Mouse (Mus musculus) lung, postnatal 0 days (tissue): ENCODE results near the gene Gse1. TPM values are rescaled to one million over a fixed set of nuclear protein-coding genes. Genes with fewer than 3 reads are reported as not detected.

Experiments
- ATAC-seq: fragments of 200-750 bp; cut with Nextera tagmentation; 2 replicates; pipeline ENCODE4 v1.8.0; 2017; ENCODE audit warnings: moderate library complexity
- DNase-seq: peaks from one replicate; pipeline ENCODE4 v3.0.0-alpha.2; 2016; ENCODE audit warnings: low spot score
- H3K27ac ChIP-seq: fragments of 300-500 bp; sonication (generic); 2 replicates; pipeline ENCODE4 v1.5.1; 2014; ENCODE audit warnings: antibody characterized with exemption, mild to moderate bottlenecking, low read length, mixed read lengths
- H3K27me3 ChIP-seq: fragments of 300-500 bp; sonication (generic); replicated peaks from 2 replicates; pipeline ENCODE4 v1.6.1; 2014; ENCODE audit warnings: low read length, mixed read lengths; ENCODE audit not compliant: insufficient read depth
- H3K36me3 ChIP-seq: fragments of 300-500 bp; sonication (generic); 2 replicates; pipeline ENCODE4 v1.6.1; 2014; ENCODE audit warnings: low read length, mixed read lengths; ENCODE audit not compliant: insufficient read depth
- H3K4me1 ChIP-seq: fragments of 300-500 bp; sonication (generic); 2 replicates; pipeline ENCODE4 v1.6.1; 2014; ENCODE audit warnings: antibody characterized with exemption, low read depth, low read length, mixed read lengths; ENCODE audit not compliant: insufficient read depth
- H3K4me2 ChIP-seq: fragments of 300-500 bp; sonication (generic); replicated peaks from 2 replicates; pipeline ENCODE4 v1.6.1; 2014; ENCODE audit warnings: low read depth, mild to moderate bottlenecking, low read length, moderate library complexity, mixed read lengths
- H3K4me3 ChIP-seq: fragments of 300-500 bp; sonication (generic); 2 replicates; pipeline ENCODE4 v1.5.1; 2014; ENCODE audit warnings: low read depth, low read length
- H3K9ac ChIP-seq: fragments of 300-500 bp; sonication (generic); replicated peaks from 2 replicates; pipeline ENCODE4 v1.6.1; 2014; ENCODE audit warnings: low read depth, mild to moderate bottlenecking
- H3K9me3 ChIP-seq: fragments of 300-500 bp; sonication (generic); 2 replicates; pipeline ENCODE4 v1.6.1; 2016; ENCODE audit warnings: low read length, mixed read lengths
- CTCF ChIP-seq: IDR thresholded peaks from 2 replicates; pipeline ENCODE4 v1.5.1; 2016; ENCODE audit warnings: antibody characterized with exemption, mild to moderate bottlenecking
- EP300 ChIP-seq: IDR thresholded peaks from 2 replicates; pipeline ENCODE4 v1.6.1; 2016; ENCODE audit warnings: antibody characterized with exemption, mild to moderate bottlenecking, control low read depth
- WGBS: fragments of 180-500 bp; shearing (Covaris S2); extraction: QIAGEN DNeasy Blood & Tissue Kit; methylation state at CpG from one replicate; pipeline ENCODE4 v1.1.7; 2014; 5-methylcytosine and 5-hydroxymethylcytosine counted together
- polyA plus RNA-seq: library from polyadenylated mRNA; unstranded; fragments of >200 nt; fragmentation: Nextera tagmentation; extraction: Ambion mirVana; gene quantifications from 2 replicates; pipeline ENCODE4 v1.2.1, GENCODE M21; 2015

Gse1 gene
- polyA plus RNA-seq, 1 experiment from 2014 or later = 9.9 TPM

- no peak for DNase-seq
- Histone ChIP-seq H3K36me3 (no peaks in the 10 kb centered on the region), H3K4me1 (peaks cover 19% of the 10 kb centered on the region; the same call in 1 of the 2 replicates), H3K9me3 (no peaks in the 10 kb centered on the region), H3K27me3 (no peaks in the 10 kb centered on the region), H3K27ac (no peak overlapping the region), H3K4me3 (no peak overlapping the region), H3K9ac (no peak overlapping the region), H3K4me2 (no peak overlapping the region)
- no peak for ATAC-seq
- no peak for TF ChIP-seq CTCF
- TF ChIP-seq EP300 = no peak
- 65% methylated on average over 25 of the region's 26 CpGs for WGBS
Measured at GRCm38 (mm10) chr8:120513638-120514461, 285.6 kb downstream of the Gse1 start.

DNA sequence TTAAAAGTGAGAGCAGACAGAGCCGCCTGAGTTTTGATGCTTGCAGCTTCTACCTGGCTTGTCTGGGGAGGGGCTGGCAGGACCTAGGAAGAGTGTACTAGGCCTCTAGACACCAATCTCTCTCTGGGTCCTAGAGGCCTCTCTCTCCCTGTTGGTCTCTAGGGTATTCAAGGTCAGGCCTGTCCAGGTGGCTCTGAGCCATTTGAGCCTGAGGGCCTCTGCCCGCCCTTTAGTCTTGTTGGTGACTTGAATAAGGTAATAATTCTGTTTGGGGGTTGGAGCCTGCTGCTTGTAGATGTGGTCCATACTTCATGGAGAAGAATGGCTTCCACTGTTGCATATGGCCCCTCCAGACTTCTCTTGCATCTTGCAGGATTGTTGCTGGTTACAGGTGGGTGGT, 287.0 kb downstream of the Gse1 start:
- 98% methylated on average over 2 of the region's 2 CpGs for WGBS
- no peak for DNase-seq
- no peak overlapping the region for H3K4me2 ChIP-seq
- ATAC-seq = no peak
- H3K27ac ChIP-seq = no peak overlapping the region
- no peaks in the 10 kb centered on the region for H3K9me3 ChIP-seq
- TF ChIP-seq CTCF (no peak), EP300 (no peak)
- no peaks in the 10 kb centered on the region for H3K27me3 ChIP-seq
- no peaks in the 10 kb centered on the region for H3K36me3 ChIP-seq
- no peak overlapping the region for H3K9ac ChIP-seq
- peaks cover 8% of the 10 kb centered on the region; the same call in 1 of the 2 replicates for H3K4me1 ChIP-seq
- no peak overlapping the region for H3K4me3 ChIP-seq

DNA sequence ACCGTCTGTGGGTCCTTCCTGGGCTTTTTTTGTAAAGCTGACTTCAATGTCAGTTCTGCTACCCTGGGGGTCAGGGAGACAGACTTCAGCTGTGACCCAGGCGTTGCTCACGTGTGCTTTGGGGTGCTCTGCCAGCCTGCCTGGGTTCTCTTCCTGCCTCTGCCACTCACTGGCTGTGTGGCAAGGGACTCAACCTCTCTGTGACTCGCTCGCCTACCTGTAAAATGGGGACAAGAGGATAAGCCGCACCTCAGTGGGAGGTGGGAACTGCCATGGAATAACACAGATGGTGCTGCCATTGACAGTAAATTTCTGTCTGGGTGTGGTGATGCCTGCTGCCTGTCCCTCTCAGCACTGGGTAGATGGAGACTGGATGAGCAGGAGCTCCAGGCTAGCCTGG, 287.4 kb downstream of the Gse1 start:
- Histone ChIP-seq H3K9me3 (no peaks in the 10 kb centered on the region), H3K4me3 (no peak overlapping the region), H3K4me2 (no peak overlapping the region), H3K36me3 (no peaks in the 10 kb centered on the region), H3K9ac (no peak overlapping the region), H3K4me1 (peaks cover 9% of the 10 kb centered on the region; the same call in 1 of the 2 replicates), H3K27ac (no peak overlapping the region), H3K27me3 (no peaks in the 10 kb centered on the region)
- WGBS = 90% methylated on average over 6 of the region's 6 CpGs
- TF ChIP-seq EP300 (no peak), CTCF (no peak)
- ATAC-seq = no peak
- DNase-seq = no peak

- TF ChIP-seq CTCF (no peak), EP300 (no peak)
- peaks cover 8% of the 10 kb centered on the region; the same call in 1 of the 2 replicates for H3K4me1 ChIP-seq
- DNase-seq (peak; percentile 56), ATAC-seq (peak; percentile 31; the same call in 1 of the 2 replicates)
- H3K9ac ChIP-seq = no peak overlapping the region
- no peaks in the 10 kb centered on the region for H3K27me3 ChIP-seq
- no peak overlapping the region for H3K4me2 ChIP-seq
- H3K9me3 ChIP-seq = no peaks in the 10 kb centered on the region
- H3K36me3 ChIP-seq = no peaks in the 10 kb centered on the region
- H3K27ac ChIP-seq = 0 out of 2 replicates have a peak overlapping the region, but pooled peaks have one; percentile 26
- 23% methylated on average over 12 of the region's 12 CpGs for WGBS
- no peak overlapping the region for H3K4me3 ChIP-seq
Measured at GRCm38 (mm10) chr8:120516182-120516755, 288.0 kb downstream of the Gse1 start.

DNA sequence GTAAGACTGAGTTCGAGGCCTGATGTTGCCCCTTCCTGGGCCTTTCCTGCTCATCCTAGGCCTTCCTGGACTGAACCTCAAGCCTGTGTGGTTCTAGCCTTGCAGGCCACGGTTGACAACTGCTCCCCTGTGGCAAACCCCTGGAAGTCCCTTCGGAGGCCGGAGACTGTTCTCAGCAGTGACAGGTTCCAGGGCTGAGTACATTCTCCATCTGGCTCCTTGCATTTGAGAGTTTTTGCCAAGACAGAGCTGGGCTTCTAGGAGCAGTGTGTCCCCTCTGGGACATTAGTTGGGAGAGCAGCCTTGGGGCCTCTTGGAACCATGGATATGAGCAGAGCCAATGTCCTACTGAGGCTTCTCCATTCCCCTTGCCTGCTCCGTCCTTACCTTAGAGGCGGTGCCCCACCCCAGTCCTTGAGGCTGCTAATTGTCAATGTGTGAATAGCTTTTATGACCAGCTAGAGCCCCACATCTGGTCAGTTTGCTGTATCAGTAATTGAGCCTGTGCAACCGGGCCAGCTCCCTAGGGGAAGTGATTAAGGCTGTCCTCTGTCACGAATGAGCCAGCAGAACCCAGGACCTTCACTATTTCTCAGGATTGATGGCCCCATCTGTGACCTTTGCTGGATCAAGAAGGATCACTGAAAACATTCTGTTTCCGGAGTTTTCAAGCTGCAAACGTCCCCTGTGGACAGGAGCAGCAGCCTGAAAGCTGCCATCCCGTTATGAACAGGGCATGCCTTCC, 289.6 kb downstream of the Gse1 start:
- ATAC-seq = no peak
- no peak overlapping the region for H3K4me2 ChIP-seq
- TF ChIP-seq CTCF (no peak), EP300 (no peak)
- no peak overlapping the region for H3K9ac ChIP-seq
- no peak overlapping the region for H3K27ac ChIP-seq
- no peak for DNase-seq
- WGBS = 54% methylated on average over 11 of the region's 11 CpGs
- no peaks in the 10 kb centered on the region for H3K36me3 ChIP-seq
- no peak overlapping the region for H3K4me3 ChIP-seq
- peaks cover 5% of the 10 kb centered on the region; the same call in 1 of the 2 replicates for H3K4me1 ChIP-seq
- H3K9me3 ChIP-seq = no peaks in the 10 kb centered on the region
- no peaks in the 10 kb centered on the region for H3K27me3 ChIP-seq
